Mouse (Mus musculus) layer of hippocampus, adult 8-10 months (tissue): ENCODE measurements at regions not wholly inside any gene's neighbourhood (a gene's known extent, or its start where the extent isn't known, plus 50 kb on each side); places are given as distances from the start of the nearest gene placed in this dataset.
A peak's percentile ranks its signal among the peaks of the same experiment; 100 is the strongest.

Experiments used
- DNase-seq, 2 experiments: peaks; one replicate each; pipeline ENCODE4 v3.0.0; 2022; ENCODE audit warnings: low spot score in 2 of 2

- DNase-seq, result no peak
Observed at GRCm38 (mm10) chr12:12645183-12645582, 296.5 kb downstream of the Mycn start.

GRCm38 (mm10) chr12:12643247-12643963, 298.3 kb downstream of the Mycn start:
- DNase-seq, result no peak

GRCm38 (mm10) chr12:12635308-12635707, 306.4 kb downstream of the Mycn start:
- DNase-seq, result no peak

- DNase-seq, result no peak
Observed at GRCm38 (mm10) chr12:12627597-12627996, 314.1 kb downstream of the Mycn start.

GRCm38 (mm10) chr12:12625788-12626187, 315.9 kb downstream of the Mycn start:
- DNase-seq, result no peak

- peak; percentile 64 to 87 for DNase-seq
Observed at GRCm38 (mm10) chr12:12622712-12623292, 318.9 kb downstream of the Mycn start.

GRCm38 (mm10) chr12:12621506-12621905, 320.2 kb downstream of the Mycn start:
- no peak for DNase-seq

- DNase-seq, result no peak
Observed at GRCm38 (mm10) chr12:12620316-12620715, 321.4 kb downstream of the Mycn start.

GRCm38 (mm10) chr12:12619431-12619830, 322.3 kb downstream of the Mycn start:
- DNase-seq, result no peak

- DNase-seq, result no peak
Observed at GRCm38 (mm10) chr12:12612520-12612919, 329.2 kb downstream of the Mycn start.

- no peak for DNase-seq
Observed at GRCm38 (mm10) chr12:12610861-12611260, 330.9 kb downstream of the Mycn start.

- DNase-seq, result no peak
Observed at GRCm38 (mm10) chr12:12607995-12608394, 333.7 kb downstream of the Mycn start.

- DNase-seq, result no peak
Observed at GRCm38 (mm10) chr12:12606911-12607310, 334.8 kb downstream of the Mycn start.

GRCm38 (mm10) chr12:12605495-12605894, 336.2 kb downstream of the Mycn start:
- no peak for DNase-seq

GRCm38 (mm10) chr12:12601362-12601761, 339.4 kb downstream of the Fam49a start:
- DNase-seq, result no peak

- DNase-seq, result no peak
Observed at GRCm38 (mm10) chr12:12595399-12595798, 333.5 kb downstream of the Fam49a start.

GRCm38 (mm10) chr12:12594567-12594966, 332.6 kb downstream of the Fam49a start:
- DNase-seq, result no peak

GRCm38 (mm10) chr12:12593343-12593742, 331.4 kb downstream of the Fam49a start:
- no peak for DNase-seq

- DNase-seq, result peak; percentile 21 to 25
Observed at GRCm38 (mm10) chr12:12590753-12591291, 328.9 kb downstream of the Fam49a start.

GRCm38 (mm10) chr12:12588771-12589370, 326.9 kb downstream of the Fam49a start:
- no peak for DNase-seq

GRCm38 (mm10) chr12:12586436-12586835, 324.5 kb downstream of the Fam49a start:
- DNase-seq, result no peak
